Mouse (Mus musculus): ENCODE measurements around the gene Hsd17b3.
A peak's percentile ranks its signal among the peaks of the same experiment; 100 is the strongest.
"Not testable (repeated sequence)": the region's sequence is repeated elsewhere in the genome, so short reads cannot be mapped to it uniquely, and the experiment has no call there.

Hsd17b3 gene

GRCm38 (mm10) chr13:64081012-64081919 lies 7.8 kb downstream of the Hsd17b3 start:
- no peak for DNase-seq

- DNase-seq: no peak
These were observed 11.4 kb downstream of the Hsd17b3 start for GRCm38 (mm10) chr13:64077591-64077990.

GRCm38 (mm10) chr13:64076074-64076473 lies 13.0 kb downstream of the Hsd17b3 start:
- no peak for DNase-seq

- DNase-seq: no peak
These were observed 22.4 kb downstream of the Hsd17b3 start for GRCm38 (mm10) chr13:64066653-64067052.

GRCm38 (mm10) chr13:64064276-64064675 lies 24.8 kb downstream of the Hsd17b3 start:
- DNase-seq: no peak

- no peak for DNase-seq
These were observed 28.0 kb downstream of the Hsd17b3 start for GRCm38 (mm10) chr13:64060935-64061506.

GRCm38 (mm10) chr13:64053959-64054358 lies 35.1 kb downstream of the Hsd17b3 start:
- DNase-seq: no peak

- not testable (repeated sequence) for DNase-seq
These were observed 36.7 kb downstream of the Hsd17b3 start for GRCm38 (mm10) chr13:64052281-64052680.

- no peak for DNase-seq
These were observed 38.1 kb downstream of the Hsd17b3 start for GRCm38 (mm10) chr13:64050895-64051294.

- DNase-seq: no peak
These were observed 39.5 kb downstream of the Hsd17b3 start for GRCm38 (mm10) chr13:64049535-64049934.

GRCm38 (mm10) chr13:64048467-64048866 lies 40.6 kb downstream of the Hsd17b3 start:
- no peak for DNase-seq

GRCm38 (mm10) chr13:64039976-64040375 lies 49.1 kb downstream of the Hsd17b3 start:
- no peak for DNase-seq

GRCm38 (mm10) chr13:64038114-64038513 lies 50.9 kb downstream of the Hsd17b3 start:
- DNase-seq: no peak

GRCm38 (mm10) chr13:64036079-64037011 lies 52.7 kb downstream of the Hsd17b3 start:
- DNase-seq: peak; percentile 63

- DNase-seq: no peak
These were observed 54.0 kb downstream of the Hsd17b3 start for GRCm38 (mm10) chr13:64035036-64035435.

GRCm38 (mm10) chr13:64033921-64034320 lies 55.1 kb downstream of the Hsd17b3 start:
- no peak for DNase-seq

- DNase-seq: no peak
These were observed 55.8 kb downstream of the Hsd17b3 start for GRCm38 (mm10) chr13:64033181-64033580.

- DNase-seq: no peak
These were observed 57.8 kb downstream of the Hsd17b3 start for GRCm38 (mm10) chr13:64031254-64031653.

- no peak for DNase-seq
These were observed 58.2 kb downstream of the Hsd17b3 start for GRCm38 (mm10) chr13:64030792-64031191.

- DNase-seq: no peak
These were observed 64.2 kb downstream of the Hsd17b3 start for GRCm38 (mm10) chr13:64024803-64025202.

GRCm38 (mm10) chr13:64022786-64023468 lies 66.1 kb downstream of the Hsd17b3 start:
- DNase-seq: no peak

GRCm38 (mm10) chr13:64020902-64021311 lies 68.1 kb downstream of the Hsd17b3 start:
- DNase-seq: no peak
